Mouse (Mus musculus) brain, embryonic 14.5 days (tissue): ENCODE data around the gene Zfp536. TPM values are rescaled to one million over a fixed set of nuclear protein-coding genes. Genes with fewer than 3 reads are reported as not detected.

Experiments used
- DNase-seq: peaks from one replicate; pipeline ENCODE4 v3.0.0-alpha.2; 2011; ENCODE audit warnings: low read depth
- CTCF ChIP-seq: fragments of 200-500 bp; IDR thresholded peaks from 2 replicates; pipeline ENCODE4 v1.5.1; 2012; ENCODE audit warnings: inconsistent platforms, mild to moderate bottlenecking, moderate library complexity, borderline replicate concordance; ENCODE audit not compliant: insufficient read depth, insufficient read length; ENCODE audit errors: extremely low read depth
- POLR2A ChIP-seq: fragments of 200-500 bp; IDR thresholded peaks from 2 replicates; pipeline ENCODE4 v1.6.1; 2012; ENCODE audit warnings: mild to moderate bottlenecking, inconsistent platforms, borderline replicate concordance; ENCODE audit not compliant: poor library complexity, insufficient read depth, insufficient read length, severe bottlenecking; ENCODE audit errors: extremely low read depth
- polyA plus RNA-seq: library from polyadenylated mRNA; depleted of rRNA; stranded (reverse); fragments of >200 nt; gene quantifications from 2 replicates; pipeline ENCODE4 v1.2.3, GENCODE M21; 2012

The Zfp536 gene
- polyA plus RNA-seq, 1 experiment = 30.4 TPM

- no peak for TF ChIP-seq CTCF
- TF ChIP-seq POLR2A = no peak
- DNase-seq = peak; percentile 54
These were observed 30.1 kb downstream of the Zfp536 start for GRCm38 (mm10) chr7:37743350-37743749.

GRCm38 (mm10) chr7:37737191-37737590, 36.2 kb downstream of the Zfp536 start:
- no peak for TF ChIP-seq CTCF
- no peak for TF ChIP-seq POLR2A
- DNase-seq = no peak

GRCm38 (mm10) chr7:37736413-37736720, 37.1 kb downstream of the Zfp536 start:
- TF ChIP-seq POLR2A = no peak
- TF ChIP-seq CTCF = no peak
- no peak for DNase-seq

- DNase-seq = no peak
- TF ChIP-seq POLR2A (no peak), CTCF (no peak)
These were observed 37.6 kb downstream of the Zfp536 start for GRCm38 (mm10) chr7:37735707-37736412.

GRCm38 (mm10) chr7:37735101-37735500, 38.3 kb downstream of the Zfp536 start:
- DNase-seq = no peak
- TF ChIP-seq CTCF = no peak
- TF ChIP-seq POLR2A = no peak

GRCm38 (mm10) chr7:37734576-37734975, 38.9 kb downstream of the Zfp536 start:
- peak; percentile 66 for DNase-seq
- no peak for TF ChIP-seq CTCF
- TF ChIP-seq POLR2A = no peak

- no peak for DNase-seq
- no peak for TF ChIP-seq CTCF
- no peak for TF ChIP-seq POLR2A
These were observed 39.4 kb downstream of the Zfp536 start for GRCm38 (mm10) chr7:37733996-37734395.

- TF ChIP-seq CTCF (no peak), POLR2A (no peak)
- DNase-seq = no peak
These were observed 40.7 kb downstream of the Zfp536 start for GRCm38 (mm10) chr7:37732741-37733140.

- no peak for DNase-seq
- TF ChIP-seq POLR2A (no peak), CTCF (no peak)
These were observed 45.7 kb downstream of the Zfp536 start for GRCm38 (mm10) chr7:37727746-37728145.

GRCm38 (mm10) chr7:37724002-37724790, 49.2 kb downstream of the Zfp536 start:
- no peak for TF ChIP-seq POLR2A
- TF ChIP-seq CTCF = no peak
- peak; percentile 75 for DNase-seq

GRCm38 (mm10) chr7:37723191-37723592, 50.2 kb downstream of the Zfp536 start:
- no peak for TF ChIP-seq POLR2A
- TF ChIP-seq CTCF = no peak
- DNase-seq = peak; percentile 76

GRCm38 (mm10) chr7:37721676-37722075, 51.8 kb downstream of the Zfp536 start:
- no peak for DNase-seq
- no peak for TF ChIP-seq CTCF
- no peak for TF ChIP-seq POLR2A

- peak; percentile 55 for DNase-seq
- TF ChIP-seq POLR2A = no peak
- TF ChIP-seq CTCF = no peak
These were observed 54.6 kb downstream of the Zfp536 start for GRCm38 (mm10) chr7:37718671-37719402.
